Mouse (Mus musculus): ENCODE data around the gene Nipal1. TPM values are rescaled to one million over a fixed set of nuclear protein-coding genes. Genes with fewer than 3 reads are reported as not detected.

Nipal1 gene
- polyA plus RNA-seq, 1 experiment = 0.11 TPM

GRCm38 (mm10) chr5:72720587-72720986, 73.0 kb downstream of the Nipal1 start:
- DNase-seq (ENCODE audit: low read depth in 1 of 2, low spot score in 2 of 2) = no peak
- Histone ChIP-seq H3K27ac (ENCODE audit: insufficient read depth, low read length) (no peak overlapping the region), H3K27me3 (ENCODE audit: control insufficient read depth, insufficient read depth, low read length) (no peaks in the 10 kb centered on the region), H3K4me3 (ENCODE audit: extremely low read depth, insufficient read depth, insufficient read length) (no peak overlapping the region), H3K36me3 (ENCODE audit: control insufficient read depth, insufficient read depth, low read length) (no peaks in the 10 kb centered on the region), H3K4me1 (ENCODE audit: control insufficient read depth, insufficient read depth, insufficient read length) (no peaks in the 10 kb centered on the region)
- 59% methylated on average over 7 of the region's 7 CpGs for WGBS
- TF ChIP-seq CTCF (IDR thresholded peaks at IDR 0.05; ENCODE audit: extremely low read depth, insufficient read depth, insufficient read length, insufficient replicate concordance) (peak; percentile 41; the same call in 1 of the 2 replicates), POLR2A (IDR thresholded peaks at IDR 0.05; ENCODE audit: low read depth, low read length) (no peak)

Other genes with a start within 250 kb of the Nipal1 start
- 0.02 and 0.06 TPM in 2 replicates for gene Corin, start 143.3 kb upstream of the Nipal1 start, polyA plus RNA-seq (2012; rRNA removed)
- gene Nfxl1, start 88.1 kb upstream of the Nipal1 start, polyA plus RNA-seq (2012; rRNA removed) = 2.9 and 3.6 TPM in 2 replicates
- not detected in 2 replicates for gene Zar1, start 66.5 kb upstream of the Nipal1 start, polyA plus RNA-seq (2012; rRNA removed)
- gene Gm5868, start 60.2 kb upstream of the Nipal1 start, polyA plus RNA-seq (2012; rRNA removed) = not detected in 2 replicates
- gene Cnga1, start 3.5 kb upstream of the Nipal1 start, polyA plus RNA-seq (2012; rRNA removed) = 0.04 and 0.18 TPM in 2 replicates
- 4.2 TPM in 2 replicates for gene Txk, start 105.0 kb downstream of the Nipal1 start, polyA plus RNA-seq (2012; rRNA removed)
- gene Tec, start 220.7 kb downstream of the Nipal1 start, polyA plus RNA-seq (2012; rRNA removed) = 12.2 and 12.5 TPM in 2 replicates